Mouse (Mus musculus) MEL (cell line): Measurements from ENCODE around the gene D630003M21Rik.

Source experiments
- CTCF ChIP-seq, 3 experiments: IDR thresholded peaks in 2 of 3; conservative IDR thresholded peaks in 1 of 3; 2 replicates each; pipeline ENCODE4 v1.5.1; 2011 to 2012; ENCODE audit warnings: low read length in 3 of 3, low read depth in 2 of 3, mild to moderate bottlenecking in 2 of 3, improper control_type of control experiment in 1 of 3, inconsistent platforms in 1 of 3, mixed read lengths in 1 of 3, moderate library complexity in 1 of 3; ENCODE audit not compliant: control insufficient read depth in 1 of 3, insufficient read depth in 1 of 3, poor library complexity in 1 of 3, severe bottlenecking in 1 of 3
- EP300 ChIP-seq, 2 experiments: IDR thresholded peaks; 2 replicates each; pipeline ENCODE4 v1.6.1; 2011; ENCODE audit warnings: improper control_type of control experiment in 2 of 2, low read length in 2 of 2, low read depth in 1 of 2, mild to moderate bottlenecking in 1 of 2
- MAX ChIP-seq: IDR thresholded peaks from 2 replicates; pipeline ENCODE4 v1.6.1; 2011; ENCODE audit warnings: low read length, improper control_type of control experiment
- POLR2AphosphoS5 ChIP-seq: IDR thresholded peaks from 2 replicates; pipeline ENCODE4 v1.6.1; 2012; ENCODE audit warnings: low read depth, borderline replicate concordance, mild to moderate bottlenecking, inconsistent platforms, low read length, moderate library complexity, mixed read lengths
- RCOR1 ChIP-seq: IDR thresholded peaks from 2 replicates; pipeline ENCODE4 v1.6.1; 2012; ENCODE audit warnings: low read depth, mild to moderate bottlenecking, inconsistent platforms, low read length, improper control_type of control experiment
- ZNF384 ChIP-seq: IDR thresholded peaks from 2 replicates; pipeline ENCODE4 v1.6.1; 2012; ENCODE audit warnings: low read depth, mild to moderate bottlenecking, inconsistent platforms, low read length, improper control_type of control experiment

- no peak for TF ChIP-seq CTCF (IDR thresholded peaks at IDR 0.05 in 2 of 3, conservative IDR thresholded peaks at IDR 0.05 in 1 of 3; ENCODE audit: control insufficient read depth in 1 of 3, insufficient read depth in 1 of 3, low read depth in 2 of 3, low read length in 3 of 3, poor library complexity in 1 of 3, severe bottlenecking in 1 of 3)
- no peak for TF ChIP-seq POLR2AphosphoS5
- TF ChIP-seq RCOR1: no peak
- no peak for TF ChIP-seq MAX
- TF ChIP-seq ZNF384: no peak
- no peak for TF ChIP-seq EP300 (IDR thresholded peaks at IDR 0.05; ENCODE audit: low read depth in 1 of 2, low read length in 2 of 2)
Measured at GRCm38 (mm10) chr2:158170394-158170793, 58.6 kb downstream of the D630003M21Rik start.
